Mouse (Mus musculus) testis, adult 2 months (tissue): Measurements from ENCODE around the gene Fam57a.

ENCODE experiments used
- CTCF ChIP-seq: fragments of 200-500 bp; IDR thresholded peaks from 2 replicates; pipeline ENCODE4 v1.5.1; 2012; ENCODE audit warnings: low read depth, mild to moderate bottlenecking, inconsistent platforms, low read length, moderate library complexity; ENCODE audit not compliant: control insufficient read depth, insufficient read depth, insufficient replicate concordance
- POLR2A ChIP-seq: fragments of 200-500 bp; IDR thresholded peaks from 2 replicates; pipeline ENCODE4 v1.6.1; 2012; ENCODE audit warnings: low read depth, mild to moderate bottlenecking, inconsistent platforms, low read length, moderate library complexity; ENCODE audit not compliant: control insufficient read depth

GRCm38 (mm10) chr11:76145169-76145568 is 34.3 kb upstream of the Fam57a start:
- TF ChIP-seq CTCF, result no peak
- no peak for TF ChIP-seq POLR2A
